Mouse (Mus musculus): ENCODE data around the gene Coro2a.

- TF ChIP-seq CTCF (conservative IDR thresholded peaks at IDR 0.05; ENCODE audit: insufficient read depth, insufficient read length, low read depth, low read length) (peak; percentile 37; the same call in 1 of the 2 replicates), POLR2A (IDR thresholded peaks at IDR 0.05; ENCODE audit: low read depth, low read length) (no peak)
Measured at GRCm38 (mm10) chr4:46544313-46544712, 57.7 kb downstream of the Coro2a start.
